Mouse (Mus musculus) skeletal muscle tissue, adult 2 months (tissue): ENCODE measurements at regions not wholly inside any gene's neighbourhood (a gene's known extent, or its start where the extent isn't known, plus 50 kb on each side); places are given as distances from the start of the nearest gene placed in this dataset.

Experiments
- DNase-seq: peaks from one replicate; pipeline ENCODE4 v3.0.0-alpha.2; 2012; ENCODE audit warnings: low read depth, low spot score

DNA sequence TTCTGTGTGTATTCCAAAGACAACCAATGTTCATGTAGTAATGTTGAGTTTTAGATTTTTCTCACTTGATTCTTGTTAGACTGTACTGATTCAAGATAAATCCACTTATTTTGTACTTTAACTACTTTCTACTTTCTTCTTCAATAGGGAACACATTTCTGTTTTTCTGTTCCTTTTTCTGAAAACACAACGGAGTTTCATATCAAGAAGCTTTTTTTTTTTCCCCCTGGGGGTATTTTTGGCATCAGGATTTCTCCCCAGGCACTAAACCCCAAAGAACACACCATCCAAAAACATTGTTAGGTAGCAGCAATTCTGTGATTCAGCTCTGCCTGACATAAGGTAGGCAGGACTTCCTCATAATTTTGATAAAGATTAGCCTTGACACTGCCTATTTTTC lies 1200.7 kb downstream of the Gsdmc2 start:
- DNase-seq, result no peak

GRCm38 (mm10) chr15:62641051-62641710 lies 1203.8 kb downstream of the Gsdmc2 start:
- peak; percentile 83 for DNase-seq

- no peak for DNase-seq
These were observed 1219.6 kb downstream of the Gsdmc2 start for GRCm38 (mm10) chr15:62625406-62625805.

DNA sequence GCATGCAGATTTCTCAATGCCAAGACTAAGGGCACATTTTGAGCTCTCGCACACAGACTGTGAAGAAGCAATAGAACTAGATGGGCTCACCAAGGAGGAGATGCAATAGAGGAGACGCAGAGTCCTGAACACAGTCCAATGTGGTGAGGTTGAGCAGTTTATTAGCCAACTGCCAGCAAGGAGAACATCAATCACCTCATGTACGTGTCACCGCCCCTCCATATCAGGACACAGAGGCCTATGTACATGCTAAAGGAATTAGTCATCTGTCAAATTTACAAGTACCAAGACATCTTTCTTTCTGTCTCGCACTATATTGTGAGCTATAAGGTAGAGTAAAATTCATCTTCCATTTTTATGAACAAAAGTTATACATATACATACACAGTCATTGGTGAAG lies 1228.9 kb downstream of the Gsdmc2 start:
- no peak for DNase-seq

GRCm38 (mm10) chr15:62596735-62597134 lies 1248.2 kb downstream of the Gsdmc2 start:
- DNase-seq, result peak; percentile 87

DNA sequence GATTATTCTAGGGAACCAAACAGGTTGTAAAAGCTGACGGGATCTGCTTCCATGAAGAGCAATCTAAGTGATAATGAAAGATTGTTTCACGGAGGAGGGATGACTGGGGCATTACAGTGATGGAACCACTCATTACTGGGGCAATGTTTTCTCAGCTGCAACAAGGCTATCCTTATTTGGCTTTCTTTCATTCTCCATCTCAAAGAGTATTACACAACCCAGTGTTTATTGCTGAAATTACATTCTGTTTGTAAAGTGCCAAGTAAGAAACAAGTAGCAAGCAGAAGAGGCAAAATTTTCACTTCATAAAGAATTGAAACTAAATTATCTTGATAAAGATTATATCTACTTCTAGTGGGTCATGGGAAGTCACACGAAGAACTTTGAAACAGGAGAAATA lies 1256.4 kb downstream of the Gsdmc2 start:
- no peak for DNase-seq

DNA sequence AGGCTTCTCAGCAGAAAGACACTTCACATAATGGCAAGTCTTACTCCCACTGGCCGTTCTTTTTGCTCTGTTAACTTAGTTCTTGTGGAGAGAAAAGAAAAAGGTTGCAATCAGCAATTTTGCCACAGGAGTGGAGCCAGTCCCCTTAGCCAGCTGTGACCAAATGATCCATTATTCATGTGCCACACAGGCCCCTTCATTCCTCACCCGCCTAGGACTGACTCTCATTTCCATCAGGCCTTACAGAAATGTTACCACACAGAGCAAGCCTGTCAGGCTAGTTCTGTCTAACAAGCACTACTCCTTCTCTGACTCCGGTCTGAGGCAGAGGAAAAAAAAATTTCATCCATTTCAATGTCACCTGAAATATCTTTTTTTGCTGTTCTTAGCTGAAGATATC lies 1266.2 kb downstream of the Gsdmc2 start:
- DNase-seq, result no peak

GRCm38 (mm10) chr15:62575791-62576190 lies 1269.2 kb downstream of the Gsdmc2 start:
- no peak for DNase-seq

GRCm38 (mm10) chr15:62571803-62572202 lies 1273.2 kb downstream of the Gsdmc2 start:
- peak; percentile 82 for DNase-seq

- peak; percentile 36 for DNase-seq
These were observed 1275.9 kb downstream of the Gsdmc2 start for GRCm38 (mm10) chr15:62568788-62569713.

GRCm38 (mm10) chr15:62567431-62567830 lies 1277.5 kb downstream of the Gsdmc2 start:
- no peak for DNase-seq

DNA sequence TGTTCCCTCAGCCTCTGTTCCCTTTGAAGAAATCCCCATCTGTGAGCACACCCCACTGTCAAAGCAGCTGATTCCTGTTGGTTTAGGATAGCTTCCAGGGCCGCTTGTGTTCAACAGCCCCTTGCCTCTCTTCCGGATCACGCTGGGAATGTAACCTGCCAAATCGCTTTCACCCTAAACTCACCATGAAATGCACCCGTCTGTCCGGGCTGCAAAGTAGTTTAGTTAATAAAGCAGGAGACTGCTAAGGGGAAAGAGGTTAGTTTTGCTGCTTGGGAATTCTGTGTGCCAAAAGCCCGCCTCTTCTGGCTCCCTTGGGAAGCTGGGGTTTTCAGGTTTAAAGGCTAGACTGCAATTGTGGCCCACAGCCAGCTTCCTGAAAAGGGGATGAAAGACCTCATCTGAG lies 1278.9 kb downstream of the Gsdmc2 start:
- peak; percentile 4 for DNase-seq

- DNase-seq, result peak; percentile 49
These were observed 1311.7 kb downstream of the Gsdmc2 start for GRCm38 (mm10) chr15:62533233-62533632.

DNA sequence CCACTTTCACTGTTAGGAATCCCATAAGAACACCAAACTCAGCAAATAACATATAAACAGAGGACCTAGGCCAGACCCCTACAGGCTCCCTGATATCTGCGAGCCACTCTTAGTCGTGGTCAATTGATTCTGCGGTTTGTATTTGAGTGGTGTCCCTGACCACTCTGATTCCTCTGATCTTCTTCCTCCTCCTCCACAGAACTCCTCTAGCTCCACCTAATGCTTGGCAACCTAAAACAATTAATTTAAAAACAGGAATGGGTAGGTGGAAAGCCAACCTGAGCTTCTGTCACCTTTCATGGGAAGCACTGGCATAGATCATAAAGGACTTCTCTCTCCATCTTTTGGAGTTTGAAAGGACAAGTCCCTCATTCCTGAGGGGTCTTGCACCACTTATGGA lies 1316.0 kb downstream of the Gsdmc2 start:
- DNase-seq, result no peak

DNA sequence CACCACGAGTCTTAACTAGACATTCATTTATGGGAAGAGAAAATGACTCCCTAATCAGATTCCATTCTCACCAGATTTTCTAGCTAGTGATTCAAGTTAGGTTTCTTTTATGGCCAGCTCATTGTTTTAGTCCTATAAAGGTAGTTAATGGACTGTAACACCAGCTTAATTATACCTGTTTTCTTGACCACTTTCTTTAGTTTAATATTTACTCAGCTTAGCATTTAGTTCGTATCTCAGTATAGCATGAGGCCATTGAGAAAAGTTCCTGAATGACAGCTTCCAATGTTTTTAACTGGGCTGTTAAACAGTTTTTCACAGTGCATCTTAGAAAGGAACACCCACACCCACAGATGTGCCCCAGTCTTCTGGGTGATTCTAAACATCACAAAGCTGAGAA lies 1320.3 kb downstream of the Gsdmc2 start:
- DNase-seq, result no peak

GRCm38 (mm10) chr15:62524135-62524534 lies 1320.8 kb downstream of the Gsdmc2 start:
- DNase-seq, result no peak

DNA sequence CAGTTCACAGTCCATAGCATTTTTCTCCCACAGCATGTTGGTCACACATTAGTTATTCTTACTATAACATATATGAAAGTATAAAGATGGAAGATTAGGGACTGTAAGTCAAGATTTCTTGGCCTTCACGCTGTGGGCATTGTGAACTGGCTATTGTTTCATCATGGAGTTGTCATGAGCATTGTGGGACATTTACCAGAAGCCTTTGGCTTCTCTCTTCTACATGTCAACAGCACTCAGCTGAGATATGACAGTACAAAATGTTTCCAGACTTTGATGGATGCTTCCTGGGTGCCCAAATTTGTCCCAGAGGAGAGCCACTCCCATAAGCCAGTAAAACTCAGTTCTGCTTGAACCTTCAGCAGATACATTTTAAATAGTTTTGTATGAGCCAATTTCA lies 1331.5 kb downstream of the Gsdmc2 start:
- no peak for DNase-seq

DNA sequence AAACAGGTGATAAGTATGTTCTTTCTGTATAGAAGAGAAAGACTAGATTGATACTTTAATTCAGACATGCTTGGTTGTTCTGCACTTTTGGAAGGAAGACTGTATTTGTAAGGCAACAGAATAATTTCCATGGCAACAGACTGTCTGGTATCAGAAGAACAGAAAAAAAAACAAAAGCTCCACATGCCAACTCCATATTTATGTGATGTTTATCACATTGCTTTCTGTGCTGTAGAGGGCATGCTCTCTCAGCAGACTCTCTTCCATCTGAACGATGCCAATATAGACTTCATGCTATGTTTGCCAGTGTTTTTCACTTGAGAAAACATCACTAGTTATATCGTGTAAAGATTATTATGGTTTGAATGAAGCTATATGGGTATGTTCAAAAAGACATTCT lies 1333.5 kb downstream of the Gsdmc2 start:
- no peak for DNase-seq

DNA sequence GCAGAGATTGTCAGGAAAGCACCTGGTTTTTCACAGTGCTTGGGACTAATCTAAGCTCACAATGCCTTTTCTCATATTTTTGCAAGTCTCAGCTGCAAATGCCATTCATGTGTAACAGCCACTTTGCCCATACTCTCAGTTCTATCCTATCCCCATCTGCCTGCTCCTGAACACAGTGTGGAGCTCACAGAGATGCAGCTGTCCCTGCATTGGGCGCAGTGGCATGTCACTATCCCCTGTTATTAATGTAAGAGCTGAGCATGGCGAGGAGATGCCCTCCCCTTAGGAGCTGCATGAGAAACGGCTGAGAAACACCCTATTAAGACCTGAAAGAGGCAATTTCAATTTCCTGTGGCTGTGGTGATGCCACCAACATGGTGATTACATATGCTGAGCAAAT lies 1341.1 kb downstream of the Gsdmc2 start:
- DNase-seq, result no peak

DNA sequence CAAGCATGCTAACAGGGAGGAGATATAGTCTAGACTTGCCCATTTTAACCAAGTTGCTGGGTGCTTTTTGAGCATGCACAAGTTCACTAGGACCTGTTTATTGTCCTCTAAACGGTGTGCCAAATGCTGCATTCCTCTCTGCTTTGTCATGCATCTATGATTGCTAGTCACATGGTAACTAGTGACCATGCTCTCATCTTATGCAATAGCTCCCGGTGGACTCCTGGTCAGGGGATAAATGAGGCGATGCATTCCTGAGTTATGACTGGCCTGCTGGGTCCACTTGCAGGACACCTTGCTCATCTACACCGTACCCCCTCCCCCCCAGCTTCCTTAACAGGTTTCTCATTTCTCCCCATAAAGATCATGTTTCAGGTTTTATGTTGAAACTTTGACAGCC lies 1344.0 kb downstream of the Gsdmc2 start:
- peak; percentile 74 for DNase-seq

DNA sequence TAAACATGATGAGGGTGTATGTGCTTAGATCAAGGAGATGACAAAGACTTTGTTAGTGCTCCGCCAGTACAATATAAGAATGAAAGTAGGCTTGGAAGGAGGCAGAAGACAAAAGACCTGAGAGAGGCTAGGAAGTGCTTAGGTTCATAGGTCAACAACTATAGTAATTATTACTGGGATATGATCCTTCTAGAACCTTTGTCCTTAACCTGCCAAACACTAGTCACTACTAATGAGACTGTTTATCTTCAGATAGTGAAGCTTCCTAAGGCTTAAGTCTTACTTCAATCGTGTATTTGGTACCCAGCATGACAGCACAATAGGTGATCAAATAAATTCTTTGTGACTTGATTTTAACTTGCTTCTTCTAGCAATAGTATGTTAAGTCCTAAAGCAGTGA lies 1344.5 kb downstream of the Gsdmc2 start:
- no peak for DNase-seq

DNA sequence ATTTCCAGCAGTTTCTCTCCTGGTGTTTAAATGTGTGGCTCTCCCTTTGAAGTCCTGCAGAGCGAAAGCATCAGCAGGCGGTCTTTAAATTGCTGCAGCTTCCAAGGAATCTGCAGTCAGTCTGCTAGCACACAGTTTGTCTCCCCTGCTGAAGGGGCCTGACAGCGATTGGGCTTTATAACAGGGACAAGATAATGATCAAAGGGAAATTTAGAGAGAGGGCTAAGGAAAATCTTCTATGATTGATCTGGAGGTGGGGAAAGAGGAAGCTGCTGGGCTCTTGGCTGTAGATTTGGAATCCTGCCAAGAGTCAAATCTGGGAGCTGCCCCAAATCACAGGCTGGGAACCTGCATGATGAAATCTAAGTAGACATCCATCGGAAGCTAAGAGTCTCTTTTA lies 1348.8 kb downstream of the Gsdmc2 start:
- peak; percentile 43 for DNase-seq

DNA sequence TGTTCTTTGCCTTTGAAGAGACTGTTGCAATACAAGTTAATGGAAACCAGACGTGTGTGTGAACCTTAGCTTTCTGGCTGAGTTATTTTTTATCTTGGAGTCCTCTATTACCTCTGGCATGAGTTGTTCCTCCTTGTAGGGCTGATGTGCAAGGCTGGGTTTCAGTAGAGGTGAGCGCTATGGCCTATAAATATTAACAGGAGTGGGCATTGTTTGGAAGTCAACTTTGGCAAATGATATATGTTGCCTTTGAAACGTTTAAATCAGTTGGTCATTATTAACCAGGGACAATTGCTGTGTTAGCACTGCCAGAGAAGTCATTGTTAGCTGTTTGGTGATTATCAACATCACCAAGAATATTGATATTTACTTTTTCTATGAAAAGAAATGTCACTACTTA lies 1352.6 kb downstream of the Gsdmc2 start:
- DNase-seq, result no peak
